Mouse (Mus musculus): Measurements from ENCODE around the gene Zfp688. TPM values are rescaled to one million over a fixed set of nuclear protein-coding genes. Genes with fewer than 3 reads are reported as not detected.
"Not testable (repeated sequence)": the region's sequence is repeated elsewhere in the genome, so short reads cannot be mapped to it uniquely, and the experiment has no call there.

Zfp688 gene
- polyA plus RNA-seq, 1 experiment from 2014 or later, result 32.3 TPM

DNA sequence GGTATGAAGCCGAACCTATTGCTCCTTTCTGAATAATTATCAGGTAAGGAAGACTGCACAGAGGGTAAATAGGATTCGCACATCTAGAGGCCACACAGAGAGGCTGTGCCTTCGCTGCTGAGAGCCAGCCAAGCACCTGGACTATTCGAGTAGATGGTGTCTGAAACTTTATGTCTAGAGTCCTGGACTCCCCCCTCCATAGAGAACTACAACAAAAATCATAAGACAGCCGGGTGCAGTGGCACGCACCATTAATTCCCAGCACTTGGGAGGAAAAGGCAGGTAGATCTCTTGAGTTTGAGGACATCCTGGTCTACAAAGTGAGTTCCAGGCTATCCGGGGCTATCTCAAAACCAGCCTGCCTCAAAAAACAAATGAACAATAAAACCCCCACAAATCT, 28.1 kb upstream of the Zfp688 start:
- peak overlapping the region; percentile 91 for H3K4me3 ChIP-seq (replicated peaks)
- ATAC-seq (ENCODE audit: low FRiP score), result no peak
- 85% methylated on average over 7 of the region's 7 CpGs for WGBS
- H3K9ac ChIP-seq, result peak overlapping the region; percentile 93
- H3K4me1 ChIP-seq, result peaks cover 47% of the 10 kb centered on the region
- H3K4me2 ChIP-seq, result peak overlapping the region; percentile 71
- peaks cover 47% of the 10 kb centered on the region for H3K36me3 ChIP-seq (replicated peaks)
- no peaks in the 10 kb centered on the region for H3K27me3 ChIP-seq
- no peaks in the 10 kb centered on the region for H3K9me3 ChIP-seq
- H3K27ac ChIP-seq, result peak overlapping the region; percentile 96; the same call in 1 of the 2 replicates

DNA sequence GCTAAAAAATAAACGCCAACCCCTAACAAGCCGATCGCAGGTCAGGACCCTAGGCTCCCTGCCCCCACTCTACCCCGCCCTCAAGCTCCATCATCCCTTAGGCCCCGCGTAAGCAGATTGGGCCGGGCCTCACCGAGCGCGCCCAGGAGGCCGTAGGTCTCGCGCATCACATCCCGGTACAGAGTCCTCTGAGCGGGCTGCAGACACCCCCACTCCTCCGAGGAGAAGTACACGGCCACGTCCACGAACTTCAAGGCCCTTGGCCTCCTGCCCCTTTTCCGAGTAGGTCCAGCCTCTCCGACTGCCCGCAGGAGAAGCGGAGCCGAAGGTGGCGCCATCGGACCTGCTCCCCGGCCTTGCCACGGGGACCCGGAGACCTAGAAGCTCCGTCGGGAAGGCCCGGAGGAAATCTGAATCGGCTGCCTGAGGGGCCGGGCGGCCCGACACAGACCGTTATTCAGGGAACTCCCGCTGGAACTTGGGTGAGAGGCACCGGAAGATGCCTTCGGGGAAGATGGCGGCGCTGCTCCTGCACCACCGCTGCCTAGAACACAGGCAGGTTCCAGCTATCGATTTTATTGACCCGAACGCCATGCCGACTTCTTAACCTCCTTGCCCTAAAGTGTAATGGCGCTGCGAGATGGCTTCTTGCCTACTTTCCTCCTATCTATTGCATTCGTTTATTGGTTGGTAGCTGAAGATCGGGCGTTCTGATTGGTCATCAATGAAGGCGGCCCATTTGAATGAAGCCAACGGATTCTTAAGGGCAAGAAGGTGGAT, 26.8 kb upstream of the Zfp688 start, which contains the start of gene Zfp689:
Zfp689 (minus strand) TSS at position 638 of the 780 bp plus-strand sequence.
- WGBS, result under 1% methylated on average over 54 of the region's 54 CpGs

DNA sequence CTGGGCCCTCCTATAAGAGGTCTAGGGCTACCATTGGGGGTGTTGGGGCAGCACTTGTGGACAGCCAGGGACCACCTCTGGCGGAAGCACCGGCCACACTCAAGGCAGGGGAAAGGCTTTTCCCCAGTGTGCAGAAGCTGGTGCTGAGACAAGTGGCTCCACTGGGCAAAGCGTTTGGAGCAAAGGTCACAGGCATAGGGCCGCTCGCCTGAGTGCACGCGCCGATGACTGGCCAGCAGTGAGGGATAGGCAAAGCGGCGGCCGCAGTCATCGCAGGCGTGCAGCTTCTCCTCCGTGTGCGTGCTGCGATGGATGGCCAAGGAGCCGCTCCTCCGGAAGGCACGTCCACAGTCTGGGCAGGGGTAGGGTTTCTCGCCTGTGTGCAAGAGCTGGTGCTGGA, 22.1 kb upstream of the Zfp688 start:
- Histone ChIP-seq H3K36me3 (replicated peaks) (peaks cover 51% of the 10 kb centered on the region), H3K4me2 (no peak overlapping the region), H3K4me1 (peaks cover 7% of the 10 kb centered on the region), H3K9me3 (no peaks in the 10 kb centered on the region), H3K9ac (no peak overlapping the region), H3K27me3 (no peaks in the 10 kb centered on the region), H3K27ac (no peak overlapping the region), H3K4me3 (replicated peaks) (no peak overlapping the region)
- 95% methylated on average over 20 of the region's 20 CpGs for WGBS
- no peak for ATAC-seq (ENCODE audit: low FRiP score)

More for the DNA sequence above, 26.8 kb upstream of the Zfp688 start, which contains the start of gene Zfp689:
- peaks cover 54% of the 10 kb centered on the region for H3K36me3 ChIP-seq (replicated peaks)
- H3K9me3 ChIP-seq, result no peaks in the 10 kb centered on the region
- peak within 1 kb of the TSS; percentile 71 for H3K4me2 ChIP-seq
- no peaks in the 10 kb centered on the region for H3K27me3 ChIP-seq
- peak; percentile 93 for ATAC-seq (ENCODE audit: low FRiP score)
- peak within 1 kb of the TSS; percentile 91 for H3K4me3 ChIP-seq (replicated peaks)
- peak within 1 kb of the TSS; percentile 93 for H3K9ac ChIP-seq
- H3K27ac ChIP-seq, result peak within 1 kb of the TSS; percentile 96
- H3K4me1 ChIP-seq, result peaks cover 47% of the 10 kb centered on the region

DNA sequence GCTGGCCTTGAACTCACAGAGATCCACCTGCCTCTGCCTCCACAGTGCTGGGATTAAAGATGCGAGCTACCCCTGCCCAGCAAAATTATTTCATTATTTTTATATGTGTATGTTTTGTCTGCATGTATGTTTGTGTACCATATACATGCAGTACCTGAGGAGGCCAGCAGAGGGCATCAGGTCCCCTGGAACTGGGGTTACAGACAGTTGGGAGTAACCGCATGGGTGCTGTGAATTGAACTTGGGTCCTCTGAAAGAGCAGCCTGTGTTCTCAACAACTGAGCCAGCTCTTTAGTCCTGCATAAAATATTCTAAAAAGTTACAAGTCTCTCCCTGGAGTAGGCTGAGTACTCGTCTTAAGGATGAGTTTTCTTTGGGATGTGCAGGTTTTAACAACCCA, 15.9 kb upstream of the Zfp688 start:
- Histone ChIP-seq H3K27me3 (peaks cover 3% of the 10 kb centered on the region; the same call in 1 of the 2 replicates), H3K9ac (no peak overlapping the region), H3K9me3 (peaks cover 9% of the 10 kb centered on the region; the same call in 1 of the 2 replicates), H3K36me3 (replicated peaks) (peaks cover 10% of the 10 kb centered on the region), H3K27ac (no peak overlapping the region), H3K4me1 (no peaks in the 10 kb centered on the region), H3K4me2 (no peak overlapping the region), H3K4me3 (replicated peaks) (no peak overlapping the region)
- WGBS, result 87% methylated on average over 3 of the region's 3 CpGs
- ATAC-seq (ENCODE audit: low FRiP score), result no peak

DNA sequence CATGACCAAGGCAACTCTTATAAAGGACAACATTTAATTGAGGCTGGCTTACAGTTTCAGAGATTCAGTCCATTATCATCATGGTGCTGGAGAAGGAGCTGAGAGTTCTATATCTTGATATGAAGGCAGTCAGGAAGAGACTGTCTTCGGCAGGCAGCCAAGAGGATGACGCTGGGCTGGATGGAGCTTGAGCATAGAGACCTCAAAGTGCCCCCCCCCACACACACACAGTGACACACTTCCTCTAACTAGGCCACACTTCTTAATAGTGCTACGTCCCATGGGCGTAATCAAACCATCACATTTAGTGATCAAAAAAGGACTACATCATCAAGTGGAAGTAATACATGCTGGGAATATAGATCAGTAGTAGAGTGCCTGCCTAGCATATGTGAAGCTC, 13.3 kb upstream of the Zfp688 start:
- Histone ChIP-seq H3K4me2 (no peak overlapping the region), H3K36me3 (replicated peaks) (no peaks in the 10 kb centered on the region), H3K27ac (no peak overlapping the region), H3K4me1 (no peaks in the 10 kb centered on the region), H3K27me3 (peaks cover 3% of the 10 kb centered on the region; the same call in 1 of the 2 replicates), H3K4me3 (replicated peaks) (no peak overlapping the region), H3K9me3 (peaks cover 9% of the 10 kb centered on the region; the same call in 1 of the 2 replicates), H3K9ac (no peak overlapping the region)
- ATAC-seq (ENCODE audit: low FRiP score), result no peak
- WGBS, result 96% methylated on average over 4 of the region's 4 CpGs

DNA sequence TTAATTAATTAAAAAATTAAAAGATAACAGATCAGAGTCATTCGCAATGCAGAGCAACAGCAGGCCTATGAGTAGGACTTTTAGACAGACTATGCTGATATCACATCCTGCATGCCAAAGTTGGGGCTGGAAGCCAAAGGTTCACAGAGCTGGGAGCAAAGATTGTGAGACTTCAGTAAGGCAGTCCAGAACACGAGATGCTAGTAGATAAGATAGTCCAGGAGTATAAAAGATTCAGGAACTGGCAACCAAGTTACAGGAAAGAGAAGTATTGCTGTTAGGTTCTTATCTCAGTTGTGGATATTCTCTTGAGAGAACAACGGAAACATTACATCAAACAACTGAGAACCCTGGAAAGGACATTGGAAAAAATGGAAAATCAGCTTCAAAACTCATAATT, 4.5 kb upstream of the Zfp688 start:
- Histone ChIP-seq H3K9ac (no peak overlapping the region), H3K27me3 (peaks cover 17% of the 10 kb centered on the region), H3K27ac (no peak overlapping the region), H3K4me3 (replicated peaks) (no peak overlapping the region), H3K9me3 (no peaks in the 10 kb centered on the region), H3K36me3 (replicated peaks) (no peaks in the 10 kb centered on the region), H3K4me1 (peaks cover 8% of the 10 kb centered on the region), H3K4me2 (no peak overlapping the region)
- no peak for ATAC-seq (ENCODE audit: low FRiP score)
- 67% methylated on average over 3 of the region's 3 CpGs for WGBS

DNA sequence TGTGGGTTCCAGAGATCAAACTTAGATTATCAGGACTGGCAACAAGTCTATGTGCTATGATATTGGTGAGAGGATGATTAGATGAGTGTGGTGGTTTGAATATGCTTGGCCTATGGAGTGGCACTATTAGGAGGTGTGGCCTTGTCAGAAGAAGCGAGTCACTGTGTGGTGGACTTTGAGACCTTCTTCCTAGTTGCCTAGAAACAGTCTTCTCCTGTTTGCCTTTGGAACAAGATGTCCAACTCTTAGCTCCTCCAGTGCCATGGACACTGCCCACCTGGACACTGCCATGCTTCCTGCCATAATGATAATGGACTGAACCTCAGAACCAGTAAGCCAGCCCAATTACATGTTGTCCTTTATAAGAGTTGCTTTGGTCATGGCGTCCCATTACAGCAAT, 4.0 kb upstream of the Zfp688 start:
- 79% methylated on average over 2 of the region's 2 CpGs for WGBS
- H3K4me3 ChIP-seq (replicated peaks), result no peak overlapping the region
- no peaks in the 10 kb centered on the region for H3K9me3 ChIP-seq
- ATAC-seq (ENCODE audit: low FRiP score), result no peak
- no peaks in the 10 kb centered on the region for H3K36me3 ChIP-seq (replicated peaks)
- no peak overlapping the region for H3K4me2 ChIP-seq
- no peak overlapping the region for H3K9ac ChIP-seq
- H3K27me3 ChIP-seq, result peaks cover 17% of the 10 kb centered on the region
- no peak overlapping the region for H3K27ac ChIP-seq
- peaks cover 12% of the 10 kb centered on the region for H3K4me1 ChIP-seq

DNA sequence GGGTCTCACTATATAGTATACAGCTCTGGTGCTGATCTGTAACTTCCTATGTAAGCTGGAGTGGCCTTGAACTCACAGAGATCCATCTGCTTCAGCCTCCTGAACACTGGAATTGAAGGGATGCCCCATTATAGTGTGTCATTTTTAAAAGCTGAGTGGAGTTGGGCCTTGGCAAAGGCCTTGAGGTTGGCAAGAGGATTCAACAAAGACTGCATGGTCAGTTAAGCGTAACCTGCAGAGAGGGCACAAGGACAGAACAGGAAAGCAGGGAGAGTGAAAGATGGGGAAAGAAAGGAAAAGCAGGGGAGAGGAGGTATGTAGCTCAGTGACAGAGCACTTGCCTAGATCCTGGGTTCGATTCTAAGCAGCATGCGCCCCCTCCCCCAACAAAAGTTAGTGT, 3.4 kb upstream of the Zfp688 start:
- Histone ChIP-seq H3K36me3 (replicated peaks) (no peaks in the 10 kb centered on the region), H3K9me3 (no peaks in the 10 kb centered on the region), H3K9ac (no peak overlapping the region), H3K27me3 (peaks cover 17% of the 10 kb centered on the region), H3K4me2 (no peak overlapping the region), H3K4me1 (peaks cover 13% of the 10 kb centered on the region), H3K27ac (no peak overlapping the region), H3K4me3 (replicated peaks) (no peak overlapping the region)
- ATAC-seq (ENCODE audit: low FRiP score), result no peak
- 90% methylated on average over 3 of the region's 3 CpGs for WGBS

DNA sequence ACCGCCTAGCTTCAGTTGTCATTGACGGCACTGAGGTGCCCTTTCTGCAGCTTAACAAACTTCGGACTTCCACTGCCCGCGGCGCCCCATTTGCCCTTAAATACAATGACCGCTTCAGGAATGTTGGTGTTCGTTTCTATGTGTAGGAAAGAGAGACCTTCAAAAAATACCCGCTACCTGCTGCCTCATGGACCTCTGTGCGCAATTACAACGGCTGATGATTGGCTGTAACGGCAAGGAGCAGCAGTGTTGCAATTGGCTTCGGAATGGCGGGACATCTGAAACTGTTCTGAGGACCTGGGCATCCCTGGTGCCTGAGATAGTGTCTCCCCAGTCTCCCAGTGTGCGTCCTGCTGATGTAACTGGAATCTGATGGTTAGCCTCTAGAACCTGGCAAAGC, 379 bp upstream of the Zfp688 start:
- Histone ChIP-seq H3K36me3 (replicated peaks) (peaks cover 16% of the 10 kb centered on the region), H3K9me3 (no peaks in the 10 kb centered on the region), H3K27me3 (peaks cover 17% of the 10 kb centered on the region), H3K4me2 (peak overlapping the region; percentile 99), H3K4me3 (replicated peaks) (peak overlapping the region; percentile 88), H3K27ac (no peak overlapping the region), H3K4me1 (peaks cover 13% of the 10 kb centered on the region), H3K9ac (peak overlapping the region; percentile 29; the same call in 1 of the 2 replicates)
- ATAC-seq (ENCODE audit: low FRiP score), result peak; percentile 66; the same call in 1 of the 2 replicates
- under 1% methylated on average over 15 of the region's 15 CpGs for WGBS

DNA sequence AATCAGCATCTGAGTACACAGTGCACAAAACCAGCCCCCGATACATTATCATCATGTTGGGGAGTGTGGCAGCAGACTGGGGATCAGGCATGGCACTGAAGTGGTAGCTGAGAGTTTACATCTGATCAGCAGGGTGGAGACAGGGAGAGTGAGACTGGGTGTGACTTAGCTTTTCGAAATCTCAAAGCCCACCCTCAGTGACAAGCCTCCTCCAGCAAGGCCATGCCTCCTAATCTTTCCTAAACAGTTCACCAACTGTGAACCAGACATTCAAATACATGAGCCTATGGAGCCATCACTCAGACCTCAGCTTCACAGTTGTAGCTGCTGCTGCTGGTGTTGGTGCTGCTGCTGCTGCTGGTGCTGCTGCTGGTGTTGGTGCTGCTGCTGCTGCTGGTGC, 10.4 kb downstream of the Zfp688 start:
- Histone ChIP-seq H3K9me3 (no peaks in the 10 kb centered on the region), H3K27ac (no peak overlapping the region), H3K4me1 (no peaks in the 10 kb centered on the region), H3K4me2 (no peak overlapping the region), H3K27me3 (no peaks in the 10 kb centered on the region), H3K4me3 (replicated peaks) (no peak overlapping the region), H3K36me3 (replicated peaks) (0 out of 2 replicates have a peak, but pooled peaks cover 5% of the 10 kb centered on the region), H3K9ac (no peak overlapping the region)
- 84% methylated on average over 2 of the region's 2 CpGs for WGBS
- no peak for ATAC-seq (ENCODE audit: low FRiP score)

DNA sequence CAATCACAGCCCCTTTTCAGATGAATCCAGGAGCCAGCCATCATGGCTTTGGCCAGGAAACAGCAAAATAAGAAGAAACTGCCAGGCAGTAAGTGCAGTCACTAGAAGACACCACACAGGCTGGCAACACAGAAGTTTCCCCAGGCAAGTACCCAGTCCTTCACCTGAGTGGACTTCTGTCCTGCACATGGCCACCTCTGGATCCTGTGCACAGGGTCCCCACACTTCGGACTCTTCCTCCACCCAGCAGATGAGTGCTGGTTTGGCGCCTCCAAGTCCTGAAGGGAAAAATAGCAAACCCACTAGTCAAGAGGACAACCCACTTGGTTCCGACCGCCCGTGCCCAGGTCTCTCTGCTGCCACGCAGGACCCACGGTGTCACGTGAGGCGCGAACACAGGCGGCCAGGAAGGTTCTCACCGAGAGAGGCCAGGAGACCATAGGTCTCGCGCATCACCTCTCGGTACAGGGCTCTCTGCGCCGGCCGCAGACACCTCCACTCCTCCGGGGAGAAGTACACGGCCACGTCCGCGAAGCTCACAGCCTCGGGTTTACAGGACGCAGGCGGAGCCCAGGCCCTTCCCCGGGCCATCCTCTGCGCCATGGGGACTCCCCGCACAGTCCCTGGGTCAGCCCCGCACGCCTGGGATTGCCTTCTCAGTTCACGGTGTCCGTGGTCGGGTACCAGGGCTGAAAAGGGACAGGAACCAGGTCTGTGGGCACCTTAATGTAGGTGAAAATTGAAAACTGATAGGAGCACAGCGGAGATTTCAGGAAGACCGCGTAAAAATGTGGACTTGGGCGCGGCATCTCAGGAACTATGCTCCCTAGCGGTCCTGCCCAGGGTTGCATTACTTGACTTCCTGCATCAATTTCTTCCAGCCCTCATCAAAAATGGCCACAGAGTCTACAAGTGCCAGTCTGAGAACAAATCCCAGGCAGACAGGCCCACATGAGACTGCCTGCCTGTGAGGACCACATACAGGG, 15.6 kb downstream of the Zfp688 start, which contains the start of gene Zfp764:
Zfp764 (minus strand) TSS at position 821 of the 986 bp plus-strand sequence.
- Histone ChIP-seq H3K9ac (peak within 1 kb of the TSS; percentile 78), H3K4me3 (replicated peaks) (peak within 1 kb of the TSS; percentile 56), H3K4me2 (peak within 1 kb of the TSS; percentile 92), H3K27ac (peak within 1 kb of the TSS; percentile 71)
- not testable (repeated sequence) for H3K4me1 ChIP-seq; H3K36me3 ChIP-seq (replicated peaks); H3K27me3 ChIP-seq; H3K9me3 ChIP-seq
- peak; percentile 87 for ATAC-seq (ENCODE audit: low FRiP score)
- WGBS, result 7% methylated on average over 40 of the region's 40 CpGs

DNA sequence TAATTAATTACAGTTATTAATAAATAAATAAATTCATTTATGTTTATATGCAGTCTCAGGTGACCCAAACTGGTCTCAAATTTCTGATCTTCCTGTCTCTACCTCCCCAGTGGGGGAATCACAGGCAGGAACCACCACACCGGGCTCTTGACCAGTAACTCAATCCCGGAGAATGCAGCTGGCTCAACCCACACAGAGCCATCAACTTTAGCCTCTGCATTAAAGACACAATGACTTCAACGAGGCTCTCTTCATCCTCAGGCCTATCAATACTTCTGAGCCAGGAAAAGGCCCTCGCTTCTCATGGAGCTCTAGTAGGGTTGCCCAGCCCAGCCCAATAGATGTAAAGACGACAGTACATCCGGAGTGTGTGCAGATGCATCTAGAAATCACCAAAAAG, 17.8 kb downstream of the Zfp688 start:
- H3K4me3 ChIP-seq (replicated peaks); ATAC-seq (ENCODE audit: low FRiP score); H3K36me3 ChIP-seq (replicated peaks); H3K4me2 ChIP-seq; H3K9me3 ChIP-seq; H3K4me1 ChIP-seq; H3K27me3 ChIP-seq; H3K9ac ChIP-seq; H3K27ac ChIP-seq: not testable (repeated sequence)
- WGBS, result 92% methylated on average over 6 of the region's 6 CpGs
